Mouse (Mus musculus) thymus, postnatal 36 days (tissue): ENCODE results near the gene Defb43.
A peak's percentile ranks its signal among the peaks of the same experiment; 100 is the strongest.

Source experiments
- DNase-seq, 2 experiments: peaks; one replicate each; pipeline ENCODE4 v3.0.0; 2022; ENCODE audit warnings: mixed read lengths in 2 of 2

Defb43 gene

DNA sequence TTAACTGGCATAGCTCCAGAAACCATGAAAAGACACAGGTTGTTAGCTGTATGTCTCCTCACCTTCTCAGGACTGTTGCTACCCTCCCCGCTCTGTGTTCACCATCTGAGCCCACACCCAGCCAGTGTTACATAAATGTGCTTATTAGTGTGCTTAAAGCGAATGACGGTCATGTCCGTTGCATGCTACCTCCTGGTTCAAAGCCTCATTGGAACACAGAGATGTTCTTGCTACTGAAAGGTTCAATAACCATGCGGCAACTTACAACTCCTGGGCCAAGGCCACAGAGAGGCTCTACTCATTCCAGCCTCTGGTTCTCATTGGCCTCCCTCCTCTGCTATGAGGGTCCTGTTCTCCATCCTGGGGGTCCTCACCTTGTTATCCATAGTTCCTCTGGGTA is at the start of gene Defb43:
Gene Defb43 (plus strand): TSS at position 301 of the 400 bp plus-strand sequence.
- DNase-seq = no peak

DNA sequence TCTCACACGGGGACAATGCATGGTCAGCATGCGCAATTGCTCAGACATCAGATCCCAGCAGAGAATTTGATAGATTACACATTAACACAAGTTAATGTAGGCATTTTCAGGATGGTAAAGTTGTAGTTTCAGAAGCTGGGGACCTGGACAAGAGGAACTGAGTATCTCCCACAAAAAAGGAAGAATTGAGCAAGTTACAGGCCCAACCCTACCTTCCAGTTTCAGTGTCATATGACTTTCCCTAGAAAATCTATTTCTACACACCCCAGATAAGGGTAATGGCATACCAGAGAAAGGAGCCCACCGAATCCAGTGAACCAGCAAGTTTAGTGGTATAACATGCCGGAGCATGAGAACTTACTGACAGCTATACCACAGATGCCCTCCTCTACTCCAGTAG is 47.9 kb upstream of the Defb43 start:
- no peak for DNase-seq

DNA sequence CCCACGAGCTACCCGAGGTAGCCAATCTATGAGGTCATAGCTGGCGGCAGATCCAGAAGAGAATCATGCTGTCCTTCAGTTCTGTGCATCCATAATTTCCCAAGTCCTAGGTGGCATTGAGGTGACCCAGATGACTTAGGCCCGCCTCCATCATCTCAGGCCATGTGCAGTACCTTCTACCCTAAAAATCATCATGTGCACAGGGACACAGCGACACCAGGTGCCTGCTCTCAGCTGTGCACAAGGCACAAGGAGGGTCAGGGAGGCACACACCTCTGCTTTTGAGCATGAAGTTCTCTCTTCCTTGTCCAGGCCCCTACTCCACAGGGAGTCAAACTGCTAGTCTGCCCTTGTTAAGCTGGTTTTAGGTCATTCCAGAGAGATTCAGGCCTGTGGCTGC is 46.2 kb upstream of the Defb43 start:
- no peak for DNase-seq

DNA sequence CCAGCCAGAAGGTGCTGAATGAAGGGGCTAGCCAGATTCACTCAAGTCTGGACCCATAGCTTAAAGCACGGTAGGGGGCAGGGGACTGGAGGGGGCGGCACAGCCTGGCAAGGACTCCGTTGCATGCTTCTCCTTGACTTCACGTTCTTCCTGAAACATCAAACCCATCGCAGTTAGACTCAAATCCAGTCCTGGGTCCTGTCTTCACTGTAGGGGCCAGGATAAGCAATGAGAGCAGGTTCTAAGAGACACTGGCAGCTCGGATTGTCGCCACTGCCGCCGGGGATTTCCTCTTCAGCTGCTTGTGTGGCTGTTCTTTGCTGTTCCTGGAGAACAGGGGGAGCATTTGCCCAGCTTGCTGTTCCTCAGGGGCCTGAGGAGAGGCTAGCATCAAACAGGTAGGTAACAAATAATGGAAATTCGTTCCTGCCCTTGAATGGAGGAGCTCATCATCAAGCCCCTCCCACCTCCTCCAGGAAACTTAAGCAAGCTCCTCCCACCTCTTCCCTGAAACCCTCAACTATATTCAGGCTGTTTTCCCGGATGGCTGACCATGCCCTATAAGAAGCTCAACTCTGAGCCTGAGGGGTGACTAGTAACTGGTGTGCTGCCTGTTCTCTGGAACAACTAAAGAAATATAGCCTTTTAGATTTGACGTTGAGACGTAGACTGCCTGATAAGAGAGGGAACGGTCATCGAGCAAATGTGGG is 45.6 kb upstream of the Defb43 start:
- no peak for DNase-seq

DNA sequence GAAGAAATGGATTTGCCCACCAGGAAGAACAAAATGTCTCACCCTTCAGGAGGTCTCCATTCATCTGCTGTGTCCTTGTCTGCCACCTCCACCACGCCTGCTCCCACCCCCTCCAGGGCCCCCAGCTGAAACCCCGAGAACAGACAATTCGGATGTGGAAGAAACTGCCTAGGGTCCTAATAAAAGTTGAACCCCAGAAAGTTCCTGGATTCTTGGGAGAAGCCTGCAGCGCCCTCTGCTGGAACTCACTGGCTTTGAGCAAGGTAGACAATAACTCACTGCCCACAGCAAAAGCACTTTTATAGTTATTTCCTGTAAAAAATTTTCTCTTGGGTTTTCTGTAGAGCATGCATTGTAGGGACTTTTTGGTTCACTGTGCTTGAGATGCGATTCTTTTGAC is 36.5 kb upstream of the Defb43 start:
- DNase-seq = peak; percentile 62 to 69

DNA sequence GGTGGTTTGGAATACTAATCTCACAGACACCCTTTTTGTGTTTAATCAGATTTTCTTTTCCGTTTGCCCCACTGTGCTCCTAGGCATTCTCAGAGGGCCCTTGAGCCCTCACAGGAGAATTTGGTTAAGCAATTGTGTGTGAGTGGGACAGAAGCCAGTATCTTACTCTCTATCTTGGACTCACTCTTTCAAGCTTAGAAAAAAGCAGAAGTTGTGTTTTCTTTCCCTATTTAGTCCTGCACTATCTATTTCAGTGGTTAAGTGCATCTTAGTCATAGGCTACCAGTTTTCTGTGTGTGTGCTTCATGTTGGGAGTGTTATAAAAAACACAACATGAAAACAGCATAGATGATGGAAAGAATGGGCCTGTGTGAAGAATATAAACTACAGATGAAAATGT is 31.8 kb upstream of the Defb43 start:
- DNase-seq = no peak

DNA sequence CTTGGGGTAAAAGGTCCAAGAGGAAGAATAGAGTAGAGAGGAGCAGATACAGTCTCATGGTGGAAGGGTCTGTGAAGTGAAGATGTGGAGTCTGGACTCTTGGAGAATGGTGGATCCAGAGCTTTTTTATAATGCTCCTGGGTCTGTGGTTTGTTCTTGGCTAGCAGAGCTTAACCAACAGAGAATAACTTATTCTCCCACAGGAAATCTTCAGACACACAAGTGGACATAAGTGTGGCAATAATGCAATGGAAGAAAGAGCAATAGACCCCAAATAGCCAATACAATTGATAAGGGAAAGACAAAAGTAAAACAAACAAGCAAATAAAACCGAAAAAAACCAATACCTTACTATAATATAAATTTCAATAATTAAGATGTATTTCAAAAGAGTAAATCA is 27.2 kb upstream of the Defb43 start, which contains the start of gene Defb48:
Gene Defb48 (minus strand): TSS at position 101 of the 400 bp plus-strand sequence.
- DNase-seq = no peak

DNA sequence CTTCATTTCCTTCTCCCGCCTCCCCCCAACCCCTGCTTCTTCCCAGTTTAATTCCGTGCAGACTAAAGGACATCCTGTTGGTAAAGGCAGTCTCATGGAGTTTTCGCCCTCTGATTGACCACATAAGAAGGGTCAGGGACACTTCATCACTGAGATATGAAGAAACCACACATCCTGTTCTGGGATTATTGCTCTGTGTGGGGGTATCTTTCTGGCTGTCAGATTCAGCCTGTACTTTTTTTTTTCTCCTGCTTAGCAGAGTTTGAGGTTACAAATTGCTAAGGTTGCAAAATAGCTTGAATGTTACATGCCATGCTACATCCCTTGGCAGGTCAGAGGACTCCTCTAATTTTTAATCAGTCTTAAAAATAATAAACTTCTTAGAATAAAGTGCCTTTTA is 20.3 kb upstream of the Defb43 start:
- no peak for DNase-seq

DNA sequence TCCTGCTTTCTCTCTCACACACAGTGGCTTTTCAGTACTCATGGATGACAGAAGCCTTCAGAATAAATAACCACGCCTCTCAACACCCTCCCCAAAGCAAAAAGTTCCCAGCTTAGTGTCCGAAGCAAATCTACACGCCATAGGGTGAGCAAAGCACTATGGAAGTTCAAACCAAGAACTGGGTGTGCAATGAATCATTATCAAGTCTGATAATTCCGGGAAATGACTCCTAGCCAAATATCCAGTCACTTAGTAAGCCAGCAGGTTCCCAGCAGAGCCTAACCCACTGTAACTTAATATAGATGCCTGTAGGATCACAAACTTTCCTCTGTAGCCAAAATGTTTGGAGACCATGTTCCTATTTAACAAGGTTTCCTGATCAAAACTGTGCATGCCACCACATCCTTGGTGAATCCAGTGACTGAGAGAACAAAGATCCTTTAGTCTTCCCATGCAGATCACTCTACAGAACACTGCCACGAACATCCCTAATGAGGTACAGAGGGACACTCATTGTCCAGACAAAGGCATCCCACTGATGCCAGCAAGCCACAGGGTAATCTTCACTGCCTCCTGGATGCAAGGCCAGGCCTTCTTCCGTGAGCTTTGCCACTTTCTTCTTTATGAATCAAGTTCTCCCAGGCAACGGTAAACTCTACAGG is 19.6 kb upstream of the Defb43 start:
- no peak for DNase-seq

DNA sequence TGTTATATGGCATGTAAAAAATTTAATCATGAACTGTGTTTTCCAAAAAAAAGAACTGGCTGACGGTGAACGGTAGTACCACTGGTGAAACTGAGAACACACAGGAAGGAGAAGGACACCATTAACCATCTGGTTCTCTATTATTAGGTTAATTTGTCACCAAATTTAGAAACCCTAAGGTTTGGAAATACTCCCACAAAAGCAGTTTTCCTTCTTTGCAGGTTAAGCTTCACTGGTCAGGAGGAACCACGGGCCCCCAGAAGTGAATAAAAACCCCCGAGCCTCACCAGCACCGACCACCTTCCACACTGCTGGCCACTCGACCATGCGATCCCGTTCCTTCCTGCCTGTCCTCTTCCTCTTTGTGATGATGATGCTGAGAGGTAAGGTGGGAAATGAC is 13.8 kb upstream of the Defb43 start, which contains the start of gene Defb47:
Gene Defb47 (plus strand): TSS at position 301 of the 400 bp plus-strand sequence.
- no peak for DNase-seq

DNA sequence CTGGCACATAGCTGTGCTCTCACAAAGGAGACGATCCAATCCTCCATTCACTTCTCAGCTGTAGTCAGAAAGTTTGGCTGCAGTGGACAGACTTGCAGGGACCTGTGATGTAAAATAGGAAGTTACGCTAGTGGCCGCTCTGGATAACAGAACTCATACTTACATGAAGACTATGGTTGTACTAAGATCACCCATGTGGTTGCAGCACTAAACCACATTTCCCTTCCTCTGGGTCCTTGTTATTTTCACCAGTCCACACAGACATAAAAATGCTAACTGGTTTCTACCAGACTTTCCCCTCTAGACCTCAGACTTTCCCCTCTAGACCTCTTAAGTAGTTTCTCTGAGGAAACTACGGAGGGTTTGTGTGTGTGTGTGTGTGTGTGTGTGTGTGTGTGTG is 12.6 kb upstream of the Defb43 start:
- no peak for DNase-seq

DNA sequence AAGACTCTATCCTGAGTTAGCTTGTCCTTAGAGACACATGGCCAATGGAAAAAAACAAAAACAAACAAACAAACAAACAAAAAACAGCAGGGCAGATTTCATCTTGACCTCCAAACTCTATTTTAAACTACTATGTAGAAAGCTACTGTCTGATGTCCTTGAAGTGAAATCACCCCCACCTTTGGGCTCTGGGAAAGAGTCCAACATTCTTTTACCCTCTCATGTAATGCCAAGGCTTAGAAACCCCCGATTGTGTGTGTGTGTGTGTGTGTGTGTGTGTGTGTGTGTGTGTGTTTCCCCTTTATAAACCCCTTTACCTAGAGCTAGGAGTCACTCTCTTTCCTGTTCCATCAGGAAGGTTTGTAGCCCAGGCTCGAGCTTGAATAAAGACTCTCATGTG is 9.0 kb upstream of the Defb43 start:
- no peak for DNase-seq

DNA sequence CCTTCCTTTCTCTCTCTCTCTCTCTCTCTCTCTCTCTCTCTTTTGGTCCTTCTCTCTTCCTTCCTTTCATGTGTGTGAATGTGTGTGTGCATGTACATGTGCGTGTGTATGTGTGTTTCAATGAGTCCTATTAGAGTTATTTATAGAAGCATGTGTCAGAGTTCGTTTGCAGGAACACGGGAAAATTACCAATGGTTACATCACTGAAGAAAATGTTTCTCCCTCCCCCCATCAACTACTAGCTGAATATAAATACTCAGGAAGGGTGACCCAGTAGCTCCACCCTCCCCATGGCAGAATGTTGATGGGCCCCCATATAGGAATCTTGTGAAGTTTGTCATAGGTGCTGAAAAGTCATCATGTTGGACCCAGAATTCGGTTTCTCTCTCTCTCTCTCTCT is 1.5 kb downstream of the Defb43 start:
- no peak for DNase-seq

DNA sequence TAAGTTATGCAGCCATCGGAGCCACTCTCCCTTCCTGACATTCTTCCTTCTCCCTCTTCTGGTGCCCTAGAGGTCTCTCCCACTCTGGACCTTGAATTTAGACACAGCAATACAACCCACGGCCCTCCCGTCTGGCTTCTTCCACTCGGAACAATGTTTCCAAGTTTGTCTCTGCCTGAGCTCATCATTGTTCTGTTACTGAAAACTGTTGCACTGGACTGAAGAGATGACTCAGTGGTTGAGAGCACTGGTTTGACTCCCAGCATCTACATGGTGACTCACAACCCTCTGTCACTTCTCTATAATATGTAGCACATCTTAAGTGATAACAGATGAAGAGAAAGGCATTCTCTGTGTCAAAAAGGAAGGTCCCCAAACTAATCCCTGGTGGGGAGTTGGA is 3.1 kb downstream of the Defb43 start:
- DNase-seq = no peak

DNA sequence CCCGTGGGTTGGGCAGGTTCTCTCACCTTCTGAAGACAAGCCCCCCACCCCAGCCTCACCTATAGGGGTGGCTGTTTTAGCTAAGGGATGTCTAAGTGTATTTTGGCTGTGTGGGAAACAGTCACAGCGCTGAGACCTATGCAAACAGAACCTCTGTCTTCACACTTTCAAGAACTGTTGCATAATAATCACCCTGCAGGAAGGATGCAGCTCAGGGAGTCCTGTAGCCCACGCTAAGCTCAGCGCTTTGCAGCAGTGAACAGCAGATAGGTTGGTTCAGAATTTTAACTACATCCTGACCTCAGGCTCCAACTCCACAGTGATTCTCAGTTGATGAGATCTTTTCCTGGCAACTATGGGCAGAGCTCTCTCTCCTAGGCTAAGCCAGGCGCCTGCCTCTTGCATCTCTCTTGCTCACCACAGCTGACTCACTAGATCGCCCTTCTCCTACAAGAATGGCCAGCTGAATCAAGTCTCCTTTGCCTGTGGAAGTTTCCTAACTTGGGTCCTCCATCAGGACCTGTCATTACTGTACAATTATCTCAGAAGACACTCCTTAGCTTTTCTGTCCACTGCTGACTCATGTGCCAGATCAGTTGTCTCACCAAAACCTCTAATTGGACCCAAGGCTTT is 9.1 kb downstream of the Defb43 start:
- DNase-seq = no peak

DNA sequence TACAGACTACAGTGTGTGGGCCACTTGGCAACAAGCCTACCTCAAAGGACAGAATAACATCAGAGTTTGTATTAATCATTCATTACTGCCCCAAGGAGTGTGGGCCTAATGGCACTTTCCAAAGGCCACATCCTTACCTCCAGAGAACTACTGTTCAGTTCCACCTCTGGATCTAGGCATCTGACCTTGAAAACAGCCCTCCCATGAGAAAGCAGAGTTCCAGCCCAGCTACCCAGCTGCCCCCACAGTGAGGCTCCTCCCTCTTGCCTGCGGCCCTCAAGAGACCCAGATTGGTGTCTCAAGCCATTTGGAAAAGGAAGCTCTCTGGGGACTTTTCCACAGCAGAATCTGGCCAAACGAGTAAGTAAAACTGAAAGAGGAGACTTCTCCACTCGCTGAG is 35.1 kb downstream of the Defb43 start, which contains the start of gene Defb42:
Gene Defb42 (plus strand): TSS at position 301 of the 400 bp plus-strand sequence.
- no peak for DNase-seq

DNA sequence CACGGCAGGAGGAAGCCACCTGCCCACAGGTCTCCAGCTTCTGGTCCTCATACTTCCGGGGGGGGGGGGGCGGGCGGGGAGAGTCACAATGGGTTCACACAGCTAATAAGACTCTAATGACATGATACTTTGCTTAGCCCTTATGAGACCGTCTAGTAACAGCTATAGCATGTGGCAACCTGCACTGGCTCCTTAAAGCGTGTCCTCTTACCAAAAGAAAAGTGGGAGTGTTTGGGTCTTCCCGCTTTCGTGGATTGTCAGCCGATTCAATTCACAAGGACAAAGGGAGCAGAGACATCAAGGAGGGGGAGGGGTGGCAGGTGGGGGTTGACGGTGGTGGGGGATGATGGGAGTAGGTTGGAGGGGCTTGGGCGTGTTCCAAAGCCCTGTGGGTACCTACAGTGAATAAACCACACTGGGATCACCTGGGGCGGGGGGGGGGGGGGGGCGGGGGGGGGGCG is 38.4 kb downstream of the Defb43 start, which contains the start of gene Defb30:
Gene Defb30 (minus strand): TSS at position 51 of the 461 bp plus-strand sequence.
- DNase-seq = no peak

DNA sequence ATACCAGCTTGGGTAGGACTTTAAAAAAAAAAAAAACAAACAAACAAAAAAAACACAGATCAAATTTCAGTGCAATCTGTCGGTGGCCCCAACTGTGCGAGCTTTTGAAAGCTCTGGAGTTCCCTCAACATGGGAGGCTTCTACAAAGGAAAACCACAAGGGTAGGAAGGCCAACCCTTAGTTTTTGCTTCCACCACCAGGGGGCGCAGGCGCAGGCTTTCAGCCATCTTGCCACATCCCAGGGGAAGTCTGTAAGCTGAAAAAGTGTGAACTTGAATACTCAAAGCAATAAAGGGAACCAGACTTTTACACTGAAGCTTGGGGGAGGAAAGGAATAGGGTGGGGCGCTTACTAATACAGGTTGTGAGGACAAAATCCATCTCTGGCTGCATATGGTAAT is 39.2 kb downstream of the Defb43 start:
- peak; percentile 63 to 69 for DNase-seq

DNA sequence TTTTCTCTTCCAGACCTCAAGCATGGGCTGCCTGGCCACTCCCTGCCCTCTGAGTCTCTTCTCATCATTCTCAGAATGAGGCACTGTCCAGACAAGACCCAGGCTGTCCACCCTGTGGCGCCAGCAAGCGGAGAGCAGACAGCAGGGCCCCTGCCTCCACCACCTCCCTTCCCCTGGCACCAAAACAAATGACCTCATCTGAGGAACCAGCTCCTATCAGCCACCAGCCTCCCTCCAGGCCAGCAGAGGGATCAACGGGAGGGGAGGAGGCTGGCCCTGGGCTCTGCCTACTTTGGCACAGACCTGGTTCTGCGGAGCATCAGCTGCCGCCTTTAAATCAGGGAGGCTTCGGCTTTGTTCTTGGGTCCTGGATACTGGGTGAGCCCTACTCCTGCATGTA is 43.2 kb downstream of the Defb43 start:
- DNase-seq = no peak

DNA sequence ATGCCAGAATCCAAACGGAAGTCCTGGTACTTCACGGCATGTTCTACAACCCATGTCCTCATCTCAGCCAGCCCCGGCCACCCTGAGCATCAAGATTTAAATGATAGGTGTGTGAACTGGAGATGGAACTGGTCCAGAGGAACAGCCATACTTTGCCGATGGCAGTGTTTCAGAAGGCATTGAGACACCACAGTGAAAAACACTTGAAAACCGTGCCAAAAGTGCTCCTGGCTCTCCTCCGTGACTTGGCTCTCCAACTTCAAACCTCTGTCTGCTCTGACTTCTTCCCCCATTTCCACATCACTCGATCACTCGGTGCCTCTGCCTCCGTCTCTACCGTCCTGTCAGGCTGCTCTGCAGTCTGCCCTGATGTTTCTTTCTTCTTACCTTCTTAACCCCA is 48.8 kb downstream of the Defb43 start:
- DNase-seq = no peak

DNA sequence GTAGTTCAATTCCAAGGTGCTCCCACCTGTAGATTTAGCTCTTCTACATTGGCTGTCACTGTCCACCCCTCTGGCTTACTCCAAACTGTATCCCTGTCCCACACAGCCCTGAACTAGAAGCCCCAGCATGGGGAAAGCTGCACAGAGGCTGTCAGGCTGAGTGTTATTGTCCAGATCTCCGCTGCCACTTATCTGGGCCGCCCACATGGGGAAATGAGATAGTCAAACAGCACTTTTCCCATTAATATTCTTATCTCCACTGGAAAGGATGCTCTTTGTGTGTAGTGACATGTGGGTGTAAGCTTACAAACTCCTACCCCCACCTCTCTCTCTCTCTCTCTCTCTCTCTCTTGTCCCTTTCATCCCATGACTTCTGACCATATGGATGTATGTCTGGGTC is 50.6 kb downstream of the Defb43 start:
- no peak for DNase-seq

DNA sequence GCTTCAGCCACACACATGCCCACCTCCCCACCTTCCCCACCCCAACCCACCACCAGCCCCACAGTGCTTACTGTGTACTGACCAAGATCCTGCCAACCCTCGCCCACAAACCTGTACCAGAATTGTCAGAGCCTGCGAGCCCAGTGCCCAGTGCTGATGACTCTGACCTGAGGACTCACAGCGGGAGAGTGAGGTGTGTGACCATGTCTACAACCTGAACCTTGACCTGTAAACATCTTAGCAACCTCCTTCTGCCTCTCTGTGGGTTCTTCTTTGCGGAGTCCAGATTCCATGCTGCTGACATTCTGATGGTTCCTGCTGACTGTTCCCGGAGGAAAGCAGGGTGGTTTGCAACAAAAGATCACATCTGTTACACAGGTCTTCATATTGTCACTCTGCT is 53.8 kb downstream of the Defb43 start:
- no peak for DNase-seq

DNA sequence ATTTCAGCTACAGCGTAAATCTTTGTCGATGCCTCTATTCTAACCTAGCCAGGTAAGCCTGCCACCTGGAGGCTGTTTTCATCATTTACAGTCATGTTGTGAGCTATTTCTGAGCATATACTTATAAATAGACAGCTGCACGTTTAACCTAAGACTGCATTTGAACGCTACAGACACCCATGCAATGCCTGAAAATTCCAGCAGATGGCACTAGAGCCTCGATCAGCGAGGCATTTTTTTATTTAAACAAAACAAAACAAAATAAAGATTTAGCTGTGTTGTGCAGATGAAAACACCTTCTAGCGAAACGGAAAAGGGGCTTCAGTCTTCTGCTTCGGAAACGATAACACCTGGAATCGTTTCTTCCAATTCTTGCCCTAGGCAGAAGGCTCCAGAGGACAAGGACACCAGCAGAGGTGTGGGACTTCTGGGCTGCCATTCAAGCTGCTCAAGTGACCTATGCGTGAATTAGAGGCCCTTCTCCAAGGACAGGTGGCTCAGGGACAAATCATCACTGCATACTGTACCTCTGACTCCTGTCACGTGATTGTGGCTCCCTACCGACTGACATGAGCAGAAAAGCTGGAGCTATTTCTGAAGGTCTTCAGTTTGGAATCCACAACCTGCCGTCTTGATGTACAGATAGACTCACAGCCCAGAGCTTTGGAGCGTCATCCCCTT is 55.2 kb downstream of the Defb43 start:
- DNase-seq = peak; percentile 36 to 56
